Mouse (Mus musculus) spleen, adult 2 months (tissue): ENCODE data around the gene Akr1cl. TPM values are rescaled to one million over a fixed set of nuclear protein-coding genes. Genes with fewer than 3 reads are reported as not detected.
A peak's percentile ranks its signal among the peaks of the same experiment; 100 is the strongest.

Experiments
- DNase-seq, 2 experiments: peaks; one replicate each; pipeline versions ENCODE4 v3.0.0 to v3.0.0-alpha.2; 2012 to 2021; ENCODE audit warnings: low spot score in 2 of 2, low read depth in 1 of 2
- H3K27ac ChIP-seq: fragments of 200-500 bp; 2 replicates; pipeline ENCODE4 v1.5.1; 2012; ENCODE audit warnings: low read length, inconsistent platforms; ENCODE audit not compliant: insufficient read depth
- H3K27me3 ChIP-seq: fragments of 200-500 bp; 2 replicates; pipeline ENCODE4 v1.6.1; 2012; ENCODE audit warnings: mild to moderate bottlenecking, moderate library complexity, low read length, inconsistent platforms; ENCODE audit not compliant: control insufficient read depth, insufficient read depth
- H3K36me3 ChIP-seq: fragments of 200-500 bp; 2 replicates; pipeline ENCODE4 v1.6.1; 2012; ENCODE audit warnings: mild to moderate bottlenecking, low read length, inconsistent platforms; ENCODE audit not compliant: control insufficient read depth, insufficient read depth
- H3K4me1 ChIP-seq: fragments of 200-500 bp; 2 replicates; pipeline ENCODE4 v1.6.1; 2011; ENCODE audit warnings: inconsistent platforms; ENCODE audit not compliant: control insufficient read depth, insufficient read depth, insufficient read length
- H3K4me3 ChIP-seq: fragments of 200-500 bp; 2 replicates; pipeline ENCODE4 v1.5.1; 2011; ENCODE audit warnings: mild to moderate bottlenecking, inconsistent platforms; ENCODE audit not compliant: insufficient read depth, insufficient read length; ENCODE audit errors: extremely low read depth
- CTCF ChIP-seq: fragments of 200-500 bp; IDR thresholded peaks from 2 replicates; pipeline ENCODE4 v1.5.1; 2011; ENCODE audit warnings: mild to moderate bottlenecking, inconsistent platforms; ENCODE audit not compliant: insufficient read depth, insufficient read length, insufficient replicate concordance; ENCODE audit errors: extremely low read depth
- POLR2A ChIP-seq: fragments of 200-500 bp; IDR thresholded peaks from 2 replicates; pipeline ENCODE4 v1.6.1; 2011; ENCODE audit warnings: low read depth, low read length, inconsistent platforms
- WGBS: fragments of 180-500 bp; shearing (Covaris S2); methylation state at CpG from one replicate; pipeline ENCODE4 v1.1.7; 2018; 5-methylcytosine and 5-hydroxymethylcytosine counted together
- polyA plus RNA-seq: library from polyadenylated mRNA; depleted of rRNA; stranded (reverse); fragments of >200 nt; gene quantifications from 2 replicates; pipeline ENCODE4 v1.2.3, GENCODE M21; 2012

The Akr1cl gene
- polyA plus RNA-seq, 1 experiment, result 0.26 TPM

- no peak for TF ChIP-seq POLR2A
- TF ChIP-seq CTCF, result no peak
- no peaks in the 10 kb centered on the region for H3K27me3 ChIP-seq
- H3K36me3 ChIP-seq, result no peaks in the 10 kb centered on the region
- no peak for DNase-seq
- H3K27ac ChIP-seq, result no peak overlapping the region
- no peaks in the 10 kb centered on the region for H3K4me1 ChIP-seq
- no peak overlapping the region for H3K4me3 ChIP-seq
- WGBS, result 91% methylated on average over 4 of the region's 4 CpGs
Measured at GRCm38 (mm10) chr1:65004526-65004925, 28.0 kb downstream of the Akr1cl start.

GRCm38 (mm10) chr1:64993206-64993605 lies 39.4 kb downstream of the Akr1cl start:
- TF ChIP-seq POLR2A (no peak), CTCF (no peak)
- Histone ChIP-seq H3K27ac (no peak overlapping the region), H3K4me1 (no peaks in the 10 kb centered on the region), H3K4me3 (no peak overlapping the region), H3K36me3 (no peaks in the 10 kb centered on the region), H3K27me3 (no peaks in the 10 kb centered on the region)
- DNase-seq, result no peak
- WGBS, result 75% methylated on average over 4 of the region's 4 CpGs

- no peak for TF ChIP-seq POLR2A
- H3K27me3 ChIP-seq, result no peaks in the 10 kb centered on the region
- H3K36me3 ChIP-seq, result no peaks in the 10 kb centered on the region
- H3K4me3 ChIP-seq, result no peak overlapping the region
- no peak overlapping the region for H3K27ac ChIP-seq
- H3K4me1 ChIP-seq, result no peaks in the 10 kb centered on the region; the same call in 1 of the 2 replicates
- DNase-seq, result no peak
Measured at GRCm38 (mm10) chr1:64988176-64988575, 44.4 kb downstream of the Akr1cl start.

GRCm38 (mm10) chr1:64986120-64986519 lies 46.4 kb downstream of the Akr1cl start:
- DNase-seq, result peak; percentile 55 to 75
- 34% methylated on average over 7 of the region's 7 CpGs for WGBS
- TF ChIP-seq POLR2A (no peak), CTCF (peak; percentile 53; the same call in 1 of the 2 replicates)
- Histone ChIP-seq H3K4me3 (no peak overlapping the region), H3K36me3 (no peaks in the 10 kb centered on the region), H3K27me3 (no peaks in the 10 kb centered on the region), H3K4me1 (no peaks in the 10 kb centered on the region; the same call in 1 of the 2 replicates), H3K27ac (no peak overlapping the region)

GRCm38 (mm10) chr1:64983247-64983646 lies 49.3 kb downstream of the Akr1cl start:
- H3K4me1 ChIP-seq, result no peaks in the 10 kb centered on the region; the same call in 1 of the 2 replicates
- H3K27ac ChIP-seq, result no peak overlapping the region
- no peaks in the 10 kb centered on the region for H3K27me3 ChIP-seq
- 76% methylated on average over 3 of the region's 3 CpGs for WGBS
- no peaks in the 10 kb centered on the region for H3K36me3 ChIP-seq
- no peak overlapping the region for H3K4me3 ChIP-seq
- DNase-seq, result no peak
- TF ChIP-seq POLR2A (no peak), CTCF (no peak)

- TF ChIP-seq CTCF, result no peak
- TF ChIP-seq POLR2A, result no peak
- Histone ChIP-seq H3K27ac (no peak overlapping the region), H3K27me3 (no peaks in the 10 kb centered on the region), H3K4me3 (no peak overlapping the region), H3K4me1 (no peaks in the 10 kb centered on the region; the same call in 1 of the 2 replicates), H3K36me3 (no peaks in the 10 kb centered on the region)
- 42% methylated on average over 7 of the region's 7 CpGs for WGBS
- DNase-seq, result no peak
Measured at GRCm38 (mm10) chr1:64978321-64978799, 54.2 kb downstream of the Akr1cl start.

GRCm38 (mm10) chr1:64975346-64975745 lies 57.2 kb downstream of the Akr1cl start:
- no peak for TF ChIP-seq POLR2A
- TF ChIP-seq CTCF, result no peak
- 81% methylated on average over 7 of the region's 7 CpGs for WGBS
- H3K27me3 ChIP-seq, result no peaks in the 10 kb centered on the region
- H3K27ac ChIP-seq, result no peak overlapping the region
- H3K4me1 ChIP-seq, result peaks cover 3% of the 10 kb centered on the region; the same call in 1 of the 2 replicates
- H3K4me3 ChIP-seq, result no peak overlapping the region
- H3K36me3 ChIP-seq, result no peaks in the 10 kb centered on the region
- no peak for DNase-seq
